Mouse (Mus musculus) midbrain, embryonic 13.5 days (tissue): Measurements from ENCODE around the gene Gm37419. TPM values are rescaled to one million over a fixed set of nuclear protein-coding genes. Genes with fewer than 3 reads are reported as not detected.

ENCODE experiments used
- ATAC-seq: fragments of 200-750 bp; cut with Nextera tagmentation; 2 replicates; pipeline ENCODE4 v1.8.0; 2017; ENCODE audit warnings: mild to moderate bottlenecking, moderate TSS enrichment, moderate library complexity
- H3K27ac ChIP-seq: fragments of 300-500 bp; sonication (generic); 2 replicates; pipeline ENCODE4 v1.5.1; 2015; ENCODE audit warnings: inconsistent platforms, mild to moderate bottlenecking, moderate library complexity
- H3K27me3 ChIP-seq: fragments of 300-500 bp; sonication (generic); 2 replicates; pipeline ENCODE4 v1.6.1; 2015; ENCODE audit warnings: mild to moderate bottlenecking, inconsistent platforms
- H3K36me3 ChIP-seq: fragments of 300-500 bp; sonication (generic); 2 replicates; pipeline ENCODE4 v1.6.1; 2015; ENCODE audit warnings: mild to moderate bottlenecking, inconsistent platforms
- H3K4me1 ChIP-seq: fragments of 300-500 bp; sonication (generic); replicated peaks from 2 replicates; pipeline ENCODE4 v1.6.1; 2015; ENCODE audit warnings: inconsistent platforms
- H3K4me2 ChIP-seq: fragments of 300-500 bp; sonication (generic); replicated peaks from 2 replicates; pipeline ENCODE4 v1.6.1; 2015; ENCODE audit warnings: moderate library complexity, mild to moderate bottlenecking, inconsistent platforms
- H3K4me3 ChIP-seq: fragments of 300-500 bp; sonication (generic); replicated peaks from 2 replicates; pipeline ENCODE4 v1.5.1; 2015; ENCODE audit warnings: mild to moderate bottlenecking, inconsistent platforms
- H3K9ac ChIP-seq: fragments of 300-500 bp; sonication (generic); replicated peaks from 2 replicates; pipeline ENCODE4 v1.6.1; 2015; ENCODE audit warnings: mild to moderate bottlenecking, inconsistent platforms
- H3K9me3 ChIP-seq: fragments of 300-500 bp; sonication (generic); 2 replicates; pipeline ENCODE4 v1.6.1; 2016; ENCODE audit warnings: mild to moderate bottlenecking, inconsistent platforms
- WGBS: fragments of 180-500 bp; shearing (Covaris S2); methylation state at CpG from one replicate; pipeline ENCODE4 v1.1.7; 2015; 5-methylcytosine and 5-hydroxymethylcytosine counted together
- polyA plus RNA-seq: library from polyadenylated mRNA; unstranded; fragments of >200 nt; fragmentation: Nextera tagmentation; extraction: Ambion mirVana; gene quantifications from 2 replicates; pipeline ENCODE4 v1.2.1, GENCODE M21; 2015

Gm37419 gene
- polyA plus RNA-seq, 1 experiment from 2014 or later = not detected

GRCm38 (mm10) chr16:23989209-23990160 lies 1.2 kb downstream of the Gm37419 start:
- H3K9ac ChIP-seq = peak overlapping the region; percentile 81
- H3K9me3 ChIP-seq = no peaks in the 10 kb centered on the region
- peaks cover 32% of the 10 kb centered on the region for H3K27me3 ChIP-seq
- peak; percentile 46; the same call in 1 of the 2 replicates for ATAC-seq
- H3K4me2 ChIP-seq = peak overlapping the region; percentile 91
- H3K36me3 ChIP-seq = no peaks in the 10 kb centered on the region
- peaks cover 33% of the 10 kb centered on the region for H3K4me1 ChIP-seq
- H3K4me3 ChIP-seq = peak overlapping the region; percentile 69
- peak overlapping the region; percentile 98 for H3K27ac ChIP-seq
- 1% methylated on average over 25 of the region's 25 CpGs for WGBS

GRCm38 (mm10) chr16:23990161-23990970 lies 2.1 kb downstream of the Gm37419 start:
- peaks cover 27% of the 10 kb centered on the region for H3K4me1 ChIP-seq
- peak overlapping the region; percentile 69 for H3K4me3 ChIP-seq
- WGBS = 21% methylated on average over 11 of the region's 11 CpGs
- ATAC-seq = no peak
- no peaks in the 10 kb centered on the region for H3K9me3 ChIP-seq
- no peaks in the 10 kb centered on the region for H3K36me3 ChIP-seq
- H3K9ac ChIP-seq = peak overlapping the region; percentile 81
- peaks cover 23% of the 10 kb centered on the region for H3K27me3 ChIP-seq
- no peak overlapping the region for H3K27ac ChIP-seq
- H3K4me2 ChIP-seq = peak overlapping the region; percentile 91

- Histone ChIP-seq H3K9me3 (no peaks in the 10 kb centered on the region), H3K9ac (no peak overlapping the region), H3K27ac (no peak overlapping the region), H3K4me3 (no peak overlapping the region), H3K4me1 (peaks cover 27% of the 10 kb centered on the region), H3K36me3 (no peaks in the 10 kb centered on the region), H3K27me3 (peaks cover 15% of the 10 kb centered on the region), H3K4me2 (no peak overlapping the region)
- WGBS = 2% methylated on average over 4 of the region's 4 CpGs
- ATAC-seq = no peak
These were observed 2.9 kb downstream of the Gm37419 start for GRCm38 (mm10) chr16:23991170-23991569.

GRCm38 (mm10) chr16:23991846-23992580 lies 3.7 kb downstream of the Gm37419 start:
- Histone ChIP-seq H3K27ac (no peak overlapping the region), H3K36me3 (no peaks in the 10 kb centered on the region), H3K4me1 (peaks cover 22% of the 10 kb centered on the region), H3K9me3 (no peaks in the 10 kb centered on the region), H3K9ac (no peak overlapping the region), H3K27me3 (peaks cover 7% of the 10 kb centered on the region), H3K4me3 (no peak overlapping the region), H3K4me2 (no peak overlapping the region)
- WGBS = 87% methylated on average over 14 of the region's 14 CpGs
- ATAC-seq = no peak

GRCm38 (mm10) chr16:23993351-23994321 lies 5.4 kb downstream of the Gm37419 start:
- WGBS = 70% methylated on average over 17 of the region's 17 CpGs
- H3K27me3 ChIP-seq = peaks cover 6% of the 10 kb centered on the region; the same call in 1 of the 2 replicates

GRCm38 (mm10) chr16:23996342-23996741 lies 8.1 kb downstream of the Gm37419 start:
- Histone ChIP-seq H3K27me3 (peaks cover 6% of the 10 kb centered on the region; the same call in 1 of the 2 replicates), H3K4me3 (no peak overlapping the region), H3K9ac (no peak overlapping the region), H3K27ac (no peak overlapping the region), H3K9me3 (no peaks in the 10 kb centered on the region), H3K4me1 (0 out of 2 replicates have a peak, but pooled peaks cover 2% of the 10 kb centered on the region), H3K4me2 (no peak overlapping the region), H3K36me3 (no peaks in the 10 kb centered on the region)
- no peak for ATAC-seq
- 91% methylated on average over 7 of the region's 7 CpGs for WGBS

More at GRCm38 (mm10) chr16:23993351-23994321, 5.4 kb downstream of the Gm37419 start:
- Histone ChIP-seq H3K4me3 (no peak overlapping the region), H3K4me1 (peaks cover 16% of the 10 kb centered on the region), H3K4me2 (no peak overlapping the region), H3K9ac (no peak overlapping the region), H3K9me3 (no peaks in the 10 kb centered on the region), H3K36me3 (no peaks in the 10 kb centered on the region), H3K27ac (no peak overlapping the region)
- no peak for ATAC-seq

- Histone ChIP-seq H3K9me3 (no peaks in the 10 kb centered on the region), H3K9ac (no peak overlapping the region), H3K4me1 (no peaks in the 10 kb centered on the region), H3K27ac (no peak overlapping the region), H3K4me2 (no peak overlapping the region), H3K27me3 (peaks cover 4% of the 10 kb centered on the region; the same call in 1 of the 2 replicates), H3K36me3 (no peaks in the 10 kb centered on the region), H3K4me3 (no peak overlapping the region)
- no peak for ATAC-seq
- WGBS = 87% methylated on average over 3 of the region's 3 CpGs
These were observed 8.9 kb downstream of the Gm37419 start for GRCm38 (mm10) chr16:23997228-23997627.

- ATAC-seq = no peak
- Histone ChIP-seq H3K9ac (no peak overlapping the region), H3K4me2 (no peak overlapping the region), H3K9me3 (no peaks in the 10 kb centered on the region), H3K27me3 (no peaks in the 10 kb centered on the region), H3K36me3 (no peaks in the 10 kb centered on the region), H3K4me1 (no peaks in the 10 kb centered on the region), H3K27ac (no peak overlapping the region), H3K4me3 (no peak overlapping the region)
- WGBS = 92% methylated on average over 6 of the region's 6 CpGs
These were observed 9.6 kb downstream of the Gm37419 start for GRCm38 (mm10) chr16:23997912-23998311.

GRCm38 (mm10) chr16:24005928-24006327 lies 17.6 kb downstream of the Gm37419 start:
- Histone ChIP-seq H3K36me3 (no peaks in the 10 kb centered on the region), H3K27me3 (no peaks in the 10 kb centered on the region), H3K27ac (no peak overlapping the region), H3K9ac (no peak overlapping the region), H3K4me3 (no peak overlapping the region), H3K9me3 (no peaks in the 10 kb centered on the region), H3K4me2 (no peak overlapping the region), H3K4me1 (no peaks in the 10 kb centered on the region)
- 90% methylated on average over 8 of the region's 8 CpGs for WGBS
- no peak for ATAC-seq

- Histone ChIP-seq H3K4me3 (no peak overlapping the region), H3K36me3 (no peaks in the 10 kb centered on the region), H3K27me3 (no peaks in the 10 kb centered on the region), H3K9ac (no peak overlapping the region), H3K27ac (no peak overlapping the region), H3K4me2 (no peak overlapping the region), H3K9me3 (no peaks in the 10 kb centered on the region), H3K4me1 (no peaks in the 10 kb centered on the region)
- no peak for ATAC-seq
- 96% methylated on average over 2 of the region's 2 CpGs for WGBS
These were observed 21.6 kb downstream of the Gm37419 start for GRCm38 (mm10) chr16:24009891-24010290.

- 82% methylated on average over 3 of the region's 3 CpGs for WGBS
- ATAC-seq = no peak
- Histone ChIP-seq H3K9ac (no peak overlapping the region), H3K36me3 (no peaks in the 10 kb centered on the region), H3K4me2 (no peak overlapping the region), H3K9me3 (no peaks in the 10 kb centered on the region), H3K27ac (no peak overlapping the region), H3K27me3 (no peaks in the 10 kb centered on the region), H3K4me1 (no peaks in the 10 kb centered on the region), H3K4me3 (no peak overlapping the region)
These were observed 23.0 kb downstream of the Gm37419 start for GRCm38 (mm10) chr16:24011306-24011705.
